9 mouse cellular contexts compared by ENCODE assay signal in genomic region chr5:139098991-139099972, GRCm38 (mm10). TPM values are rescaled to one million over a fixed set of nuclear protein-coding genes. Genes with fewer than 3 reads are reported as not detected.
DNase-seq lines count a peak whose midpoint lies in the region; ATAC-seq lines count a peak whose summit lies in the region.
"Had no signal": no experiment of that assay in that cellular context is flagged by ENCODE, and none has a peak within 500 bp of the region (broad histone marks: within the 10 kb centered on the region; RNA-seq: fewer than 3 reads in every experiment).

No protein-coding gene starts in this region.

- H3K4me1 ChIP-seq in midbrain, embryonic 14.5 days (ENCODE audit: control insufficient read depth, insufficient read depth, low read length) = peaks cover 9% of the 10 kb centered on the region; the same call in 1 of the 2 replicates

- 0 out of 2 replicates have a peak, but pooled peaks cover 5% of the 10 kb centered on the region for H3K36me3 ChIP-seq in midbrain, embryonic 14.5 days (ENCODE audit: control insufficient read depth, insufficient read depth, low read length)

- H3K4me3 ChIP-seq in midbrain, embryonic 14.5 days (replicated peaks; ENCODE audit: low read depth, low read length) = no peak overlapping the region

- intact Hi-C loops in heart, postnatal 36 days (cut with DNase I) = no loop called here

- no peaks in the 10 kb centered on the region for H3K27me3 ChIP-seq in midbrain, embryonic 14.5 days (ENCODE audit: control insufficient read depth, insufficient read depth, low read length)
- H3K27me3 ChIP-seq: Patski had no signal

- 41% methylated on average over 12 of the region's 12 CpGs for WGBS in midbrain, embryonic 14.5 days

- H3K9me3 ChIP-seq in midbrain, embryonic 14.5 days (ENCODE audit: control insufficient read depth, low read length) = no peaks in the 10 kb centered on the region

- no peak for ATAC-seq in midbrain, embryonic 14.5 days (ENCODE audit: low FRiP score, low TSS enrichment)
- ATAC-seq: Patski had no signal

- peak; percentile 57 to 72 for DNase-seq in heart, adult 18-20 months
- no peak for DNase-seq in heart, adult 8-10 months (ENCODE audit: low spot score)
- peak; percentile 77 for DNase-seq in A20 (ENCODE audit: low read depth, low spot score)
- peak; percentile 68 to 71 for DNase-seq in cerebellum, postnatal 10 days
- peak; percentile 37 to 47 for DNase-seq in heart, postnatal 36 days
- DNase-seq in midbrain, embryonic 14.5 days = peak; percentile 51
- DNase-seq in spleen, postnatal 4 days (ENCODE audit: low spot score in 2 of 2) = no peak
- DNase-seq in adrenal gland, postnatal 36 days = no peak

- H3K9ac ChIP-seq in midbrain, embryonic 14.5 days (replicated peaks; ENCODE audit: low read length) = no peak overlapping the region

- peak overlapping the region; percentile 60 for H3K27ac ChIP-seq in midbrain, embryonic 14.5 days (replicated peaks; ENCODE audit: low read depth, low read length)

- no peak overlapping the region for H3K4me2 ChIP-seq in midbrain, embryonic 14.5 days (ENCODE audit: low read length)

RNA-seq across cellular contexts. Expression of gene Prkar1b, which starts 50.5 kb away (rescaled TPM):
- 1 to 10 TPM; 1.5 to 2.0 TPM for total RNA-seq in heart, adult 18-20 months (2021)
- 1 to 10 TPM; 2.1 to 2.7 (median 2.3) TPM for total RNA-seq in heart, adult 8-10 months (2022)
- total RNA-seq in heart, postnatal 36 days (2021) = 1 to 10 TPM; 1.5 to 4.4 TPM
- 169 and 190 TPM in 2 replicates for polyA plus RNA-seq in midbrain, embryonic 14.5 days (2014; fragmentation: Nextera tagmentation; extraction: Ambion mirVana)
- total RNA-seq in adrenal gland, postnatal 36 days (2021) = 10 to 100 TPM; 20.2 to 52.4 TPM

RNA-seq across cellular contexts. Expression of gene Dnaaf5, which starts 50.7 kb away (rescaled TPM):
- total RNA-seq in heart, adult 18-20 months (2021) = 10 to 100 TPM; 13.5 to 19.7 TPM
- total RNA-seq in heart, adult 8-10 months (2022) = 10 to 100 TPM; 16.1 to 20.0 (median 18.2) TPM
- 10 to 100 TPM; 16.0 to 16.2 TPM for total RNA-seq in heart, postnatal 36 days (2021)
- 2.9 and 4.0 TPM in 2 replicates for polyA plus RNA-seq in midbrain, embryonic 14.5 days (2014; fragmentation: Nextera tagmentation; extraction: Ambion mirVana)
- 10 to 100 TPM; 22.7 to 22.8 TPM for total RNA-seq in adrenal gland, postnatal 36 days (2021)

Comparison
In these comparisons a context has a peak if more than half of its experiments do, and no peak if none do; other contexts are left out.
1. DNase-seq: peak in heart, adult 18-20 months (2 of 2), A20 (single experiment), cerebellum, postnatal 10 days (2 of 2), heart, postnatal 36 days (2 of 2) and midbrain, embryonic 14.5 days (single experiment); none in heart, adult 8-10 months (single experiment), spleen, postnatal 4 days (0 of 2) and adrenal gland, postnatal 36 days (0 of 2).